Mouse (Mus musculus): Measurements from ENCODE around the gene Wnt3. TPM values are rescaled to one million over a fixed set of nuclear protein-coding genes. Genes with fewer than 3 reads are reported as not detected.
"Not testable (repeated sequence)": the region's sequence is repeated elsewhere in the genome, so short reads cannot be mapped to it uniquely, and the experiment has no call there.

Gene Wnt3
- polyA plus RNA-seq, 1 experiment = not detected

- not testable (repeated sequence) for H3K27ac ChIP-seq (replicated peaks; ENCODE audit: low read depth, low read length); H3K4me3 ChIP-seq (ENCODE audit: insufficient read depth, low read depth, low read length); H3K4me1 ChIP-seq (ENCODE audit: control insufficient read depth, insufficient read depth, insufficient read length, low read length)
Measured at GRCm38 (mm10) chr11:103760891-103761290, 13.1 kb upstream of the Wnt3 start.

DNA sequence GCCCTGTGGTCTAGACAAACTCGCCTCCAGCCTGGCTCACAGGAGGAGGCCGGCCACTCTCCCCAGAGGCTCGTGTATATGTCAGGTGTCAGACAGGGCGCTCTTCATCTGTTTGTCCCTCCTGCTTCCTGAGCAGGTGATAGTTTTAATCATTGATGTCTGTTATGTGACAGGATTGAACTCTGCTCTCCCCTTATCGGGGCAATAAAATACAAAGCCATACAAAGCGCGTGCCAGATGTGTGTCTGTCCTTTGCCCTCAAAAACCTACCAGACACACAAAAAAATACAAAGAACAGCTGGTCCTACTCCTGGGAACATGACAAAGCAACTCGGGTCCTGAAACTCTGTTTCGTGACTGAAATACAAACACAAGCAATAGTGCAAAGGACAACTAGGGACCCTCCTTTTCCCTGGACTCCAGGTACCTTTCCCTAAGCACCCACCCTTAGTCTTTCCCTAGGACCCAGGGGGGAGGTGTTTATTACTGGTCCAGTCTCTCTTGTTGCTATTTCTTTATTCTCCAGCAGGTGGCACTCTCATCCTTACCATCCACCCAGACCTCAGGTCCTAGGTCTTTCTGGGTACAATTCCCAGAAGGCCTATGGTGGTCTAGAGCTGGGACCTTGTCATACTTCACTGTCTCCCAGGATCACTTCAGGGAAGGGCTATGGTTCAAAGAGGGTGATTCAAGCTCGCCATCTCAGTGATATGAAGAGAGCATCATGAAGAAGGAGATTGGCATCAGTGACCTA lies 10.4 kb upstream of the Wnt3 start:
- H3K4me3 ChIP-seq (ENCODE audit: insufficient read depth, low read depth, low read length) = no peak overlapping the region
- no peak overlapping the region for H3K27ac ChIP-seq (replicated peaks; ENCODE audit: low read depth, low read length)
- H3K4me1 ChIP-seq (ENCODE audit: control insufficient read depth, insufficient read depth, insufficient read length, low read length) = no peaks in the 10 kb centered on the region

- no peak overlapping the region for H3K4me3 ChIP-seq (ENCODE audit: insufficient read depth, low read depth, low read length)
- no peaks in the 10 kb centered on the region for H3K4me1 ChIP-seq (ENCODE audit: control insufficient read depth, insufficient read depth, insufficient read length, low read length)
- no peak overlapping the region for H3K27ac ChIP-seq (replicated peaks; ENCODE audit: low read depth, low read length)
Measured at GRCm38 (mm10) chr11:103764601-103765000, 9.3 kb upstream of the Wnt3 start.

DNA sequence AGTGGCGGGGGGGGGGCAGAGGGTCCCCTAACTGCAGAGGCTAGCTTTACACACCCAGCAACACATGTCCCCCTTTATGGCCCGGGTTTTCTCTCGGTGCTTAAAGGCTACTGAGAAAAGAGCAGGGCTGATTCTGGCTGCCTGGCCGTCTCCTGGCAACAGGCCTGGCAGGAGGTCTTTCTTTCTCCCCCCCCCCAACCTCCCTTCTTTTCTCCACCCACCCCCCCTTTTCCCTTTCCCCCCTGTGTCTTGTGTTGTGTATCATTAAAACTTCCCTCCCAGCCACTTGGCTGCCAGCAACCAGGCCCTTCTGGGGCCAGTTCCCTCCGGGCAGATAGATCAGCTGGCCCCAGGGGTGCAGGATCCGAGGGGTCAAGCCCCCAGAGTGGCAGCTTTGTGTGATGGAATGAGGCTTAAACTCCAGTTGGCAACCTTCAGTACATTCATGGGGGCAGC lies 8.4 kb upstream of the Wnt3 start:
- no peak overlapping the region for H3K27ac ChIP-seq (replicated peaks; ENCODE audit: low read depth, low read length)
- H3K4me1 ChIP-seq (ENCODE audit: control insufficient read depth, insufficient read depth, insufficient read length, low read length) = no peaks in the 10 kb centered on the region
- H3K4me3 ChIP-seq (ENCODE audit: insufficient read depth, low read depth, low read length) = no peak overlapping the region

GRCm38 (mm10) chr11:103771160-103771817 lies 2.7 kb upstream of the Wnt3 start:
- no peak overlapping the region for H3K27ac ChIP-seq (replicated peaks; ENCODE audit: low read depth, low read length)
- H3K4me3 ChIP-seq (ENCODE audit: insufficient read depth, low read depth, low read length) = no peak overlapping the region
- no peaks in the 10 kb centered on the region for H3K4me1 ChIP-seq (ENCODE audit: control insufficient read depth, insufficient read depth, insufficient read length, low read length)

- Histone ChIP-seq H3K4me1 (ENCODE audit: control insufficient read depth, insufficient read depth, insufficient read length, low read length) (no peaks in the 10 kb centered on the region), H3K4me3 (ENCODE audit: insufficient read depth, low read depth, low read length) (no peak overlapping the region), H3K27ac (replicated peaks; ENCODE audit: low read depth, low read length) (no peak overlapping the region)
Measured at GRCm38 (mm10) chr11:103772505-103773386, 1.2 kb upstream of the Wnt3 start.

- Histone ChIP-seq H3K4me1 (ENCODE audit: control insufficient read depth, insufficient read depth, insufficient read length, low read length) (no peaks in the 10 kb centered on the region), H3K27ac (replicated peaks; ENCODE audit: low read depth, low read length) (no peak overlapping the region), H3K4me3 (ENCODE audit: insufficient read depth, low read depth, low read length) (no peak overlapping the region)
Measured at GRCm38 (mm10) chr11:103774228-103774530, 229 bp downstream of the Wnt3 start.

DNA sequence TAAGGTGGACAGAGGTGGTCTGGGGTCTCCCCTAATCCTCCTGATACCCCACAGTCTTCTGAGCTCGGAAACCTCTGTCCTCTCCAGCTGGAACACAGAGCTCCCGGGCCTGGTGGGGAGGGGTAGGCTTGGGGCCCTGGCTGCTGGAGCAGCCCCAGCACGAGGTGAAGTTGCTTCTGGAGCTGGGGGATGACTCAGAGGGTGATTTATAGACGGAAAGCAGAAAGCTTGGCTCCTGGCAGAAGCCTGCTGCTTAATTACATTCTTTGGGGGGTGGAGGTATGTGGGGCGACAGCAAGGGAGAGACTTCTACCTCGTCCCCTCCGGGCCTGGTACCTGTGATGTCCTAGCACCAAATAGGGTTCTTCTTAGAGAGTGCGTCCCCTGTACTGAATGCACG lies 6.2 kb downstream of the Wnt3 start:
- H3K4me1 ChIP-seq (ENCODE audit: control insufficient read depth, insufficient read depth, insufficient read length, low read length) = no peaks in the 10 kb centered on the region
- no peak overlapping the region for H3K4me3 ChIP-seq (ENCODE audit: insufficient read depth, low read depth, low read length)
- no peak overlapping the region for H3K27ac ChIP-seq (replicated peaks; ENCODE audit: low read depth, low read length)

DNA sequence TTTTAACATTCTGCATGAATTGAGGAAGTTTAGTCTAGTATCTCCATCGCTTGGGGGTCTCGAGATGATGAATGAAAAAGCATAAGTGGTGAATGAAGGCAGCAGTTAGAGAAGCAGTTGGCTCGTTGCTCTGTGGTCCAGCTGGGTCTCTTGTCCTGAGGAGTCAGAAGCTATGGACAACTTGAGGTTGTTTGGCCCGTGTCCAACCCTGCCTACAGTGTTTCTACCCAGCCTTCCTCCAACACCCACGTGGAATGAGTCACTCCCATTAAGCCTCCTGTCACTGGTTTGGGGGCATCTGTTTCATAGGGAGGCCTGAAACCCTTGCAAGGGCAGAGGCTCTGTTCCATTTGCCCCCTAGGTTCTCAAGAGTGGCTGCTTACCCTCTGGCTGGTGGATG lies 16.0 kb downstream of the Wnt3 start:
- Histone ChIP-seq H3K4me1 (ENCODE audit: control insufficient read depth, insufficient read depth, insufficient read length, low read length) (no peaks in the 10 kb centered on the region), H3K4me3 (ENCODE audit: insufficient read depth, low read depth, low read length) (no peak overlapping the region), H3K27ac (replicated peaks; ENCODE audit: low read depth, low read length) (no peak overlapping the region)

DNA sequence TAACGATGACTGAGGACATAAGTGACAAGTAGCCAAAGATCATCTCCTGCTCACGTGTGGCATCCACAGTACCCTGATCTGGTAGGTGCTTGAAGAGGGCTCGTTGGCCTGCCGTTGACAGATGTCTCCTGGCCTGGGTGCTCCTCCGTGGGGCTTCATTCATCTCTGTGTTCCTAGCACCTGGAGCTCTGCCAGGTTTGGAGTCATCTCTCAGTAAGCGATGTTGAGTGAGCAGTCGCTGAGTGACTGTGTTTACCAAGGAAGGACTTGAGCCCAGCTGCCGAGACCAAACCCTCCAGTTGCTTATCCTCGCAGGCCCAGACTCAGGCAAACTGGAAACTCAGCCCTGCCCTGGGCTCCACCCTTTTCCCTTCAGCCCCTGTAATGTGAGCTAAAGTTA lies 27.2 kb downstream of the Wnt3 start:
- no peaks in the 10 kb centered on the region for H3K4me1 ChIP-seq (ENCODE audit: control insufficient read depth, insufficient read depth, insufficient read length, low read length)
- H3K4me3 ChIP-seq (ENCODE audit: insufficient read depth, low read depth, low read length) = no peak overlapping the region
- H3K27ac ChIP-seq (replicated peaks; ENCODE audit: low read depth, low read length) = no peak overlapping the region

- Histone ChIP-seq H3K4me3 (ENCODE audit: insufficient read depth, low read depth, low read length) (no peak overlapping the region), H3K4me1 (ENCODE audit: control insufficient read depth, insufficient read depth, insufficient read length, low read length) (no peaks in the 10 kb centered on the region), H3K27ac (replicated peaks; ENCODE audit: low read depth, low read length) (no peak overlapping the region)
Measured at GRCm38 (mm10) chr11:103804126-103804525, 30.2 kb downstream of the Wnt3 start.

GRCm38 (mm10) chr11:103804804-103805203 lies 30.9 kb downstream of the Wnt3 start:
- Histone ChIP-seq H3K27ac (replicated peaks; ENCODE audit: low read depth, low read length) (no peak overlapping the region), H3K4me3 (ENCODE audit: insufficient read depth, low read depth, low read length) (no peak overlapping the region), H3K4me1 (ENCODE audit: control insufficient read depth, insufficient read depth, insufficient read length, low read length) (no peaks in the 10 kb centered on the region)

DNA sequence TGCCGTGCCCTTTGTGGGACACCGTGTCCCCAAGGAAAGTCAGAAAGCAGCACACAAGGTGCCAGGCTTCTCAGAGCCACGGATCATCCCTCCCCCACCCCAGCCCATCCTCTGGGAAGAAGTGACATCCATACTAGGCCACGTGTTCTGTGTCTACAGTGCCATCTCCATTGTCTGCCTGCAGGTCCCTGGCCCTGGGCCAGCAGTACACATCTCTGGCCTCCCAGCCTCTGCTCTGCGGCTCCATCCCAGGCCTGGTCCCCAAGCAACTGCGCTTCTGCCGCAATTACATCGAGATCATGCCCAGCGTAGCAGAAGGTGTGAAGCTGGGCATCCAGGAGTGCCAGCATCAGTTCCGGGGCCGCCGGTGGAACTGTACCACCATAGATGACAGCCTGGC lies 34.0 kb downstream of the Wnt3 start:
- H3K4me3 ChIP-seq (ENCODE audit: insufficient read depth, low read depth, low read length) = no peak overlapping the region
- H3K27ac ChIP-seq (replicated peaks; ENCODE audit: low read depth, low read length) = no peak overlapping the region
- H3K4me1 ChIP-seq (ENCODE audit: control insufficient read depth, insufficient read depth, insufficient read length, low read length) = no peaks in the 10 kb centered on the region

DNA sequence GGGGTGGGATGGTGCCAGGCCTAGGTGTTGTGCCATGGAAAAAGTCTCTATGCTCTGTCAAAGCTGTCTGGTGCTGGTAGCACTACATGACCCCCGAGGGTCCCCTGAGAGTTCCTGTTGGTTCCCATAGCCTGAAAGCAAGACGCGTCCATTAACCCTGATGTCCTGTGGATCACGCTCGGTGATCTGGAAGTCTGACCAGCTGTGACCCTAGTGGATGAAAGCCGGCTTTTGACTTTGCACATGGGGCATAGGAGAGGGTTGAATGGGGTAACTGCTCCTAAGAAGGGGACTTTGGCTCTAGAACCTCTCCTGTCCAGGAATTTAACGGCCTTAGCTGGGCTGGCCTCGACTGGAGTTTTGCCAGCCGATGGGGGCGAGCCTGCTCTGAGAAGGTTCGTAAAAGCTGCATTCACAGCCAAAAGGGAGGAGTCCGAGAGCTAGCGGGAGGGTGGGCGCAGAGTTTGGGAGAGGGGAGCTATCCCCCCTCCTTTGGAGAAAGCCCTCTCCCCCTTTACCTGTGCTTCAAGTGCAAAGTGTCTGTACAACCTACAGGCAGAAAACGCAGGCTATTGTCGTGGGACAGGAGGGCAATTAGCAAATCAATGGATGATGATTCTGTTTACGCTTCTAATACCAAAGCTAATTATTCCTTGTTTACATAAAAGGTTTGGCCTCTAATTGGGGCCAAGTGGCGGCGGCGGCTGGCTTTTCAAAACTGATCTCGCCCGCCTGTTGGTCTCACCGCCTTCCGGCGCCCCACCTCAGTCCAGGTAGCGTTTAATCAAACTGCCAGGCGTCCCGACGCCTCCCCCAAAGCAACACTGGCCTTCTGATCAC lies 35.0 kb downstream of the Wnt3 start:
- peak overlapping the region; percentile 43; the same call in 1 of the 2 replicates for H3K4me3 ChIP-seq (ENCODE audit: insufficient read depth, low read depth, low read length)
- no peaks in the 10 kb centered on the region for H3K4me1 ChIP-seq (ENCODE audit: control insufficient read depth, insufficient read depth, insufficient read length, low read length)
- no peak overlapping the region for H3K27ac ChIP-seq (replicated peaks; ENCODE audit: low read depth, low read length)
